Mouse (Mus musculus) brain, embryonic 14.5 days (tissue): ENCODE measurements around the gene Sfmbt1.
A peak's percentile ranks its signal among the peaks of the same experiment; 100 is the strongest.

ENCODE experiments used
- CTCF ChIP-seq: fragments of 200-500 bp; IDR thresholded peaks from 2 replicates; pipeline ENCODE4 v1.5.1; 2012; ENCODE audit warnings: inconsistent platforms, mild to moderate bottlenecking, moderate library complexity, borderline replicate concordance; ENCODE audit not compliant: insufficient read depth, insufficient read length; ENCODE audit errors: extremely low read depth
- POLR2A ChIP-seq: fragments of 200-500 bp; IDR thresholded peaks from 2 replicates; pipeline ENCODE4 v1.6.1; 2012; ENCODE audit warnings: mild to moderate bottlenecking, inconsistent platforms, borderline replicate concordance; ENCODE audit not compliant: poor library complexity, insufficient read depth, insufficient read length, severe bottlenecking; ENCODE audit errors: extremely low read depth

DNA sequence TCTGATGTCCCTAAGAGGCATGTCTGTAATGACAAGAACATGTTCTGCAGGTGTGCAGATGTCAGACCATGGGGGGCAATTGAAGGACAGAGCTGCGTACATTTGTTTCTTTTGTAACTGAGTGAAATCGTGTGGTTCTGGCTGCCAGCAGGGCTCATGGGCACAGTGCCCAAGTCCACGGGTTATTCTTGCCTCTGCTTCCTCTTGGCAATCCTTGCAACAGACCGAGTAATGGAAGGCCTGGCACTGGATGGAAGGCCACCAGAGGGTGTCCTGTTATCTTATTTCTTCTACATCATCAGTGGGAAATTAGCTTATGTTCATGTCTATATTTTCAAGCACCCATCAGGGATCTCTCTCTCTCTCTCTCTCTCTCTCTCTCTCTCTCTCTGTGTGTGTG is 19.0 kb upstream of the Sfmbt1 start:
- TF ChIP-seq CTCF (peak; percentile 6; the same call in 1 of the 2 replicates), POLR2A (no peak)
